8 mouse cellular contexts compared by ENCODE assay signal in the genomic region with DNA sequence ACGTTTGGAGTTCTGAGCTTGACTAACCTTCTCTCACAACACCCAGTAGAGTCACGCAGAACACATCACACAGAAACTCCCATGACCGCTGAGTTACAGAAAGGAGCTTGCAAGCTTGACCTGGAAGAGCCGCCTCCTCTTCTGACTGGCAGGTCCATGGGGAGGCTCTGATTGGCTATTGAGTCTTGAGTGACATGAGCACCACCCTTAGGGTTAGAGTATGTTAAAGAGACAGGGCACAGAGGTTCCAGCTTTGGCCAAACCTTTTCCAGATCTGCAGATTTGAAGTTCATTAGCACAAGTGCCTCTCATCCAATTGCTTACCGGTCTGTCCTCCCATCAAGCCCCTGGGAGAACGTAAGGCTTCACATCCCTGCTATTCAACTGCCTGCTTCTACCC. TPM values are rescaled to one million over a fixed set of nuclear protein-coding genes. Genes with fewer than 3 reads are reported as not detected.
DNase-seq lines count a peak whose midpoint lies in the region; ATAC-seq and TF ChIP-seq lines count a peak whose summit lies in the region.
"Not testable (repeated sequence)": the region's sequence is repeated elsewhere in the genome, so short reads cannot be mapped to it uniquely, and the experiment has no call there.

A gene (minus strand): TSS at position 81 of the 400 bp plus-strand sequence.

- not testable (repeated sequence) for H3K36me3 ChIP-seq in C2C12 (ENCODE audit: control insufficient read depth, insufficient read depth); limb, embryonic 13.5 days; midbrain, embryonic 11.5 days (ENCODE audit: control insufficient read depth, insufficient read depth, low read length)

- H3K9ac ChIP-seq in limb, embryonic 13.5 days = peak within 1 kb of the TSS; percentile 51; the same call in 1 of the 2 replicates
- not testable (repeated sequence) for H3K9ac ChIP-seq in midbrain, embryonic 11.5 days (ENCODE audit: low read length)

- H3ac ChIP-seq in C2C12 (ENCODE audit: control insufficient read depth, insufficient read length, low read depth) = not testable (repeated sequence)

- H3K79me3 ChIP-seq in C2C12 (ENCODE audit: low read depth) = not testable (repeated sequence)

- not testable (repeated sequence) for TF ChIP-seq CTCF in C2C12 (IDR thresholded peaks at IDR 0.05; ENCODE audit: control insufficient read depth, insufficient read depth, insufficient read length)

- H3K4me3 ChIP-seq in C2C12 (ENCODE audit: insufficient read depth, poor library complexity, severe bottlenecking) = peak within 1 kb of the TSS; percentile 34
- peak within 1 kb of the TSS; percentile 44 for H3K4me3 ChIP-seq in limb, embryonic 13.5 days
- peak within 1 kb of the TSS; percentile 27 for H3K4me3 ChIP-seq in midbrain, embryonic 11.5 days (ENCODE audit: low read depth, low read length)

- ATAC-seq in limb, embryonic 13.5 days (ENCODE audit: low FRiP score, low read depth); midbrain, embryonic 11.5 days (ENCODE audit: low FRiP score): not testable (repeated sequence)

- not testable (repeated sequence) for H3K4me1 ChIP-seq in limb, embryonic 13.5 days; midbrain, embryonic 11.5 days (ENCODE audit: control insufficient read depth, insufficient read depth, low read length)

- not testable (repeated sequence) for H3K9me3 ChIP-seq in limb, embryonic 13.5 days; midbrain, embryonic 11.5 days (ENCODE audit: control insufficient read depth, low read length)

- WGBS in limb, embryonic 13.5 days = under 1% methylated on average over 5 of the region's 6 CpGs
- 0% methylated on average over 4 of the region's 6 CpGs for WGBS in midbrain, embryonic 11.5 days

- not testable (repeated sequence) for H3K27ac ChIP-seq in limb, embryonic 13.5 days; midbrain, embryonic 11.5 days (ENCODE audit: low read depth, low read length)

- intact Hi-C loops in heart, postnatal 25 days (cut with DNase I) = not testable (repeated sequence)

- DNase-seq in cerebellum, adult 8-10 months = peak; percentile 78
- DNase-seq in frontal cortex, postnatal 25 days (ENCODE audit: low spot score in 2 of 2) = peak; percentile 59 to 69
- peak; percentile 77 for DNase-seq in heart, postnatal 25 days (ENCODE audit: low spot score)
- peak; percentile 90 for DNase-seq in kidney, postnatal 14 days
- DNase-seq in midbrain, embryonic 11.5 days (ENCODE audit: low spot score, missing footprints) = not testable (repeated sequence)
- DNase-seq in spleen, adult 12 weeks (ENCODE audit: low spot score) = peak; percentile 35

- peak within 1 kb of the TSS; percentile 48 for H3K4me2 ChIP-seq in limb, embryonic 13.5 days (replicated peaks)
- H3K4me2 ChIP-seq in midbrain, embryonic 11.5 days = peak within 1 kb of the TSS; percentile 23; the same call in 1 of the 2 replicates

- H3K79me2 ChIP-seq in C2C12 (ENCODE audit: control insufficient read depth, insufficient read depth) = not testable (repeated sequence)

- H3K27me3 ChIP-seq in C2C12 (ENCODE audit: control insufficient read depth, insufficient read depth, insufficient read length); limb, embryonic 13.5 days; midbrain, embryonic 11.5 days (ENCODE audit: control insufficient read depth, insufficient read depth, low read length): not testable (repeated sequence)

RNA-seq across cellular contexts. Expression of the gene that starts here (rescaled TPM):
- polyA plus RNA-seq in C2C12 (2012; fragmentation: generic; extraction: Trizol) = 7.3 TPM
- 10 to 100 TPM; 29.9 to 33.3 TPM for total RNA-seq in heart, postnatal 25 days (2021)
- polyA plus RNA-seq in limb, embryonic 13.5 days (2015; fragmentation: Nextera tagmentation; extraction: Ambion mirVana) = 35.0 and 35.5 TPM in 2 replicates
- polyA plus RNA-seq in midbrain, embryonic 11.5 days (2014; fragmentation: Nextera tagmentation; extraction: Ambion mirVana) = 33.1 TPM in 2 replicates
